Mouse (Mus musculus) midbrain, embryonic 11.5 days (tissue): ENCODE data around the gene Olfr635. TPM values are rescaled to one million over a fixed set of nuclear protein-coding genes. Genes with fewer than 3 reads are reported as not detected.

ENCODE experiments used
- ATAC-seq: fragments of 200-750 bp; cut with Nextera tagmentation; 2 replicates; pipeline ENCODE4 v1.8.0; 2017; ENCODE audit warnings: moderate TSS enrichment, moderate library complexity; ENCODE audit not compliant: low FRiP score
- DNase-seq: peaks from one replicate; pipeline ENCODE4 v3.0.0; 2015; ENCODE audit warnings: low spot score; ENCODE audit errors: missing footprints
- H3K27ac ChIP-seq: fragments of 300-500 bp; sonication (generic); 2 replicates; pipeline ENCODE4 v1.5.1; 2014; ENCODE audit warnings: low read depth, low read length
- H3K27me3 ChIP-seq: fragments of 300-500 bp; sonication (generic); 2 replicates; pipeline ENCODE4 v1.6.1; 2014; ENCODE audit warnings: mild to moderate bottlenecking, low read length, moderate library complexity, mixed read lengths; ENCODE audit not compliant: control insufficient read depth, insufficient read depth
- H3K36me3 ChIP-seq: fragments of 300-500 bp; sonication (generic); 2 replicates; pipeline ENCODE4 v1.6.1; 2014; ENCODE audit warnings: mild to moderate bottlenecking, low read length, moderate library complexity, mixed read lengths; ENCODE audit not compliant: control insufficient read depth, insufficient read depth
- H3K4me1 ChIP-seq: fragments of 300-500 bp; sonication (generic); 2 replicates; pipeline ENCODE4 v1.6.1; 2014; ENCODE audit warnings: low read length; ENCODE audit not compliant: control insufficient read depth, insufficient read depth
- H3K4me2 ChIP-seq: fragments of 300-500 bp; sonication (generic); 2 replicates; pipeline ENCODE4 v1.6.1; 2014; ENCODE audit warnings: mild to moderate bottlenecking, moderate library complexity
- H3K4me3 ChIP-seq: fragments of 300-500 bp; sonication (generic); 2 replicates; pipeline ENCODE4 v1.5.1; 2014; ENCODE audit warnings: low read depth, low read length
- H3K9ac ChIP-seq: fragments of 300-500 bp; sonication (generic); 2 replicates; pipeline ENCODE4 v1.6.1; 2014; ENCODE audit warnings: low read length
- H3K9me3 ChIP-seq: fragments of 300-500 bp; sonication (generic); 2 replicates; pipeline ENCODE4 v1.6.1; 2016; ENCODE audit warnings: low read length; ENCODE audit not compliant: control insufficient read depth
- WGBS: fragments of 180-500 bp; shearing (Covaris S2); extraction: QIAGEN DNeasy Blood & Tissue Kit; methylation state at CpG from one replicate; pipeline ENCODE4 v1.1.7; 2014; 5-methylcytosine and 5-hydroxymethylcytosine counted together
- polyA plus RNA-seq: library from polyadenylated mRNA; unstranded; fragments of >200 nt; fragmentation: Nextera tagmentation; extraction: Ambion mirVana; gene quantifications from 2 replicates; pipeline ENCODE4 v1.2.1, GENCODE M21; 2014

The Olfr635 gene
- polyA plus RNA-seq, 1 experiment from 2014 or later: 0.03 TPM

- Histone ChIP-seq H3K36me3 (no peaks in the 10 kb centered on the region), H3K4me1 (no peaks in the 10 kb centered on the region), H3K27me3 (no peaks in the 10 kb centered on the region), H3K9me3 (no peaks in the 10 kb centered on the region), H3K4me3 (no peak within 1 kb of the TSS), H3K27ac (no peak within 1 kb of the TSS), H3K4me2 (no peak within 1 kb of the TSS), H3K9ac (no peak within 1 kb of the TSS)
- DNase-seq: no peak
- no peak for ATAC-seq
These were observed 46.3 kb downstream of the Olfr635 start, which contains the start of gene Olfr639 for GRCm38 (mm10) chr7:104017203-104017602. Gene Olfr639, minus strand, starts transcription at chr7:104017303.

DNA sequence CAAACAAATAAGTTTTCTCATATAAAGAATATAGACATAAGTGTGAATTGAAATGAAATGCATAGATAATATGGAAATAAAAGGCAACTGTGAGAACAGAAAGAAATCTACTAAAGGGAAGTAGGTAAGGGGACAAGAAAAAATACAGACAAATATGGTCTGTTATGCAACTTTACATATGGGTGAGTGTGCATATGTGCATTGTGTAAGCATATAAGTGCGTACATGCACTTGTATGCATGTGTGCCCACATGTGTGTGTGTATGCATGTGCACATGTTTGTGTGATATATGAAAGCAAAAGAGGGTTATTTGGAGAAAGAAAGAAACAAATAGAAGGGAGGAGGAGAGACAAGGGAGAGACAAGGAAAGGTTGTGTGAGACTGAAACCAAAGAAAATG, 48.0 kb downstream of the Olfr635 start:
- no peaks in the 10 kb centered on the region for H3K27me3 ChIP-seq
- no peak overlapping the region for H3K4me3 ChIP-seq
- no peaks in the 10 kb centered on the region for H3K4me1 ChIP-seq
- no peak overlapping the region for H3K9ac ChIP-seq
- no peaks in the 10 kb centered on the region for H3K9me3 ChIP-seq
- H3K27ac ChIP-seq: no peak overlapping the region
- 95% methylated on average over 1 of the region's 1 CpGs for WGBS
- H3K4me2 ChIP-seq: no peak overlapping the region
- ATAC-seq: no peak
- H3K36me3 ChIP-seq: no peaks in the 10 kb centered on the region
- peak; percentile 26 for DNase-seq

DNA sequence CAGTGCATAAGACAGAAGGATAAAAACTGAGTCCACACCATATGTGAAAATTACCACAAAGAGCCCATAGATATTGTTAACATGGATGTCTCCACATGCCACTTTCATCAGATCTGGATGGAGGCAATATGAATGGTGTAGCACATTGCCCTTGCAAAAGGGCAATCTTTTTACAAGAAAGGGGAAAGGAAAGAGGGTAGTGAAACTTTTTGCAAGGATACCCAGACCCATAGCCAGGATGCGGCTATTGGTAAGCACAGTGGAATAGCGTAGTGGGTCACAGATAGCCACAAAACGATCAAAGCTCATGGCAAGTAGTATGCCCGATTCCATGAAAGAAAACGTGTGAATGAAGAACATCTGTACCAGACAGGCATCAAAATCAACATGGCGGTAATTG, 50.7 kb downstream of the Olfr635 start:
- DNase-seq (peak; percentile 6), ATAC-seq (no peak)
- Histone ChIP-seq H3K9me3 (no peaks in the 10 kb centered on the region), H3K9ac (no peak overlapping the region), H3K27ac (no peak overlapping the region), H3K4me1 (no peaks in the 10 kb centered on the region), H3K36me3 (no peaks in the 10 kb centered on the region), H3K27me3 (no peaks in the 10 kb centered on the region), H3K4me2 (no peak overlapping the region), H3K4me3 (no peak overlapping the region)
- 90% methylated on average over 6 of the region's 6 CpGs for WGBS

GRCm38 (mm10) chr7:104025473-104025872, 54.5 kb downstream of the Olfr635 start, which contains the start of gene Olfr640:
Gene Olfr640, minus strand, starts transcription at chr7:104025573.
- Histone ChIP-seq H3K9ac (no peak within 1 kb of the TSS), H3K4me2 (no peak within 1 kb of the TSS), H3K27ac (no peak within 1 kb of the TSS), H3K4me3 (no peak within 1 kb of the TSS), H3K4me1 (no peaks in the 10 kb centered on the region), H3K27me3 (no peaks in the 10 kb centered on the region), H3K36me3 (no peaks in the 10 kb centered on the region), H3K9me3 (no peaks in the 10 kb centered on the region)
- DNase-seq (no peak), ATAC-seq (no peak)
- 80% methylated on average over 6 of the region's 6 CpGs for WGBS

DNA sequence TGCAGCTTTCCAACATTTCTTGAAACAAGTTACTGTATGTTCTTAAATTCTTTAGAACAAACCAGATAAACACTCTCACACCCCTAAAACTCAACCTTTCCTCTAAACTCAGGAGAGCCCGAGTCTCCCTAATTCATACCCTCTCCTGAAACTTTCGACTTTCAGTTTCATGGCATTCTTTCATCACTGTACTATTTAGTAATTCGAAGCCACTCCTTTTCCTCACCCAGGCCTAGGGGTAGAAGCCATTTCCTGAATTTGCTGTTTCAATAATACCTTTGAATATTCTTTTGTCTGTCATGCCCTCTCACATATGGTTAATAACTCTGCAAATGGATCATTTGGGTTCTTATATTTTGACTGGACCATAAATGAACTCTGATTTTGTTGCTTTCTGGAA, 56.0 kb downstream of the Olfr635 start:
- H3K9ac ChIP-seq: no peak overlapping the region
- 90% methylated on average over 3 of the region's 3 CpGs for WGBS
- no peaks in the 10 kb centered on the region for H3K36me3 ChIP-seq
- H3K27me3 ChIP-seq: no peaks in the 10 kb centered on the region
- no peak overlapping the region for H3K4me3 ChIP-seq
- H3K4me2 ChIP-seq: no peak overlapping the region
- H3K9me3 ChIP-seq: no peaks in the 10 kb centered on the region
- H3K27ac ChIP-seq: no peak overlapping the region
- ATAC-seq (no peak), DNase-seq (no peak)
- H3K4me1 ChIP-seq: no peaks in the 10 kb centered on the region

DNA sequence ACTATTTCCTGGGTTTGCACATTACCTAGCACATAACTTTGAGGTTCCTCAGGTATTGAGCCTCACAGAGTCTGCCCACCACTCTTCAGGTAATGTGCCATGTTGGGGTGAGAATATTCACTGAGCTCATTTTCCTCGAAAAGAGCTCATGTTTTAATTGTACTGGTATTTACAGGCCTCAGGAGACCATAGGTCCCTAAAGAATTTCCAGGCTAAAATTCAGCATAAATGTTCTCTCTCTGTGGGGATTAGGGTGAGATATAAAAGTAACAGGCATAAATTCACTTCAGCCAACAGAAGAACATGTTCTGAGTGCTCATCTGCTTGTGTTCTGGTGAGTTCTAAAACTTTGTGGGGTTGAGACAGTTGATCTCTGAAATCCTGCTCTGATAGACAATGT, 64.2 kb downstream of the Olfr635 start, which contains the start of gene Olfr641:
Olfr641 (plus strand) TSS at position 301 of the 400 bp plus-strand sequence.
- Histone ChIP-seq H3K4me1 (no peaks in the 10 kb centered on the region), H3K4me3 (no peak within 1 kb of the TSS), H3K27ac (no peak within 1 kb of the TSS), H3K9ac (no peak within 1 kb of the TSS), H3K9me3 (no peaks in the 10 kb centered on the region), H3K4me2 (no peak within 1 kb of the TSS), H3K27me3 (no peaks in the 10 kb centered on the region), H3K36me3 (no peaks in the 10 kb centered on the region)
- 76% methylated on average over 1 of the region's 1 CpGs for WGBS
- no peak for DNase-seq
- no peak for ATAC-seq

Other genes starting within 250 kb of the Olfr635 start
- not detected in 2 replicates for gene Olfr628, start 240.8 kb upstream of the Olfr635 start, polyA plus RNA-seq
- not detected in 2 replicates for gene Olfr629, start 226.2 kb upstream of the Olfr635 start, polyA plus RNA-seq
- not detected in 2 replicates for gene Olfr630, start 213.8 kb upstream of the Olfr635 start, polyA plus RNA-seq
- not detected in 2 replicates for gene Olfr69, start 199.6 kb upstream of the Olfr635 start, polyA plus RNA-seq
- not detected in 2 replicates for gene Olfr68, start 191.5 kb upstream of the Olfr635 start, polyA plus RNA-seq
- not detected in 2 replicates for gene Olfr67, start 179.3 kb upstream of the Olfr635 start, polyA plus RNA-seq
- gene Hbb-bt, start 157.2 kb upstream of the Olfr635 start, polyA plus RNA-seq: 767 and 794 TPM in 2 replicates
- 259 and 279 TPM in 2 replicates for gene Hbb-bs, start 143.1 kb upstream of the Olfr635 start, polyA plus RNA-seq
- not detected in 2 replicates for gene Hbb-bh2, start 130.6 kb upstream of the Olfr635 start, polyA plus RNA-seq
- 2,751 and 2,795 TPM in 2 replicates for gene Hbb-bh1, start 128.0 kb upstream of the Olfr635 start, polyA plus RNA-seq
- gene Hbb-y, start 117.9 kb upstream of the Olfr635 start, polyA plus RNA-seq: 11,345 and 11,485 TPM in 2 replicates
- not detected in 2 replicates for gene Olfr66, start 84.9 kb upstream of the Olfr635 start, polyA plus RNA-seq
- gene Olfr64, start 76.7 kb upstream of the Olfr635 start, polyA plus RNA-seq: not detected in 2 replicates
- not detected in 2 replicates for gene Olfr65, start 67.7 kb upstream of the Olfr635 start, polyA plus RNA-seq
- gene Olfr631, start 42.3 kb upstream of the Olfr635 start, polyA plus RNA-seq: not detected in 2 replicates
- not detected in 2 replicates for gene Olfr632, start 36.8 kb upstream of the Olfr635 start, polyA plus RNA-seq
- gene Olfr633, start 26.7 kb upstream of the Olfr635 start, polyA plus RNA-seq: not detected in 2 replicates
- not detected in 2 replicates for gene Olfr638, start 27.6 kb downstream of the Olfr635 start, polyA plus RNA-seq
- gene Olfr639, start 46.2 kb downstream of the Olfr635 start, polyA plus RNA-seq: not detected in 2 replicates
- gene Olfr640, start 54.4 kb downstream of the Olfr635 start, polyA plus RNA-seq: not detected in 2 replicates
- gene Olfr641, start 64.3 kb downstream of the Olfr635 start, polyA plus RNA-seq: not detected in 2 replicates
- gene Olfr642, start 81.5 kb downstream of the Olfr635 start, polyA plus RNA-seq: not detected in 2 replicates
- not detected in 2 replicates for gene 4930516K23Rik, start 90.3 kb downstream of the Olfr635 start, polyA plus RNA-seq
- gene Olfr644, start 100.7 kb downstream of the Olfr635 start, polyA plus RNA-seq: not detected in 2 replicates
- not detected in 2 replicates for gene Olfr645, start 114.3 kb downstream of the Olfr635 start, polyA plus RNA-seq
- not detected in 2 replicates for gene Olfr646, start 133.7 kb downstream of the Olfr635 start, polyA plus RNA-seq
- not detected in 2 replicates for gene Ubqln5, start 158.7 kb downstream of the Olfr635 start, polyA plus RNA-seq
- not detected in 2 replicates for gene Olfr643, start 166.3 kb downstream of the Olfr635 start, polyA plus RNA-seq
- not detected in 2 replicates for gene Ubqln3, start 172.1 kb downstream of the Olfr635 start, polyA plus RNA-seq
- not detected in 2 replicates for gene Ubqlnl, start 179.4 kb downstream of the Olfr635 start, polyA plus RNA-seq
- gene Olfm5, start 193.7 kb downstream of the Olfr635 start, polyA plus RNA-seq: not detected in 2 replicates
- gene Olfr648, start 212.2 kb downstream of the Olfr635 start, polyA plus RNA-seq: 0.19 and 0.26 TPM in 2 replicates
- gene Olfr649, start 224.8 kb downstream of the Olfr635 start, polyA plus RNA-seq: not detected in 2 replicates
- gene Trim6, start 247.6 kb downstream of the Olfr635 start, polyA plus RNA-seq: 2.5 and 2.8 TPM in 2 replicates